Comparison of ENCODE assay signal across 22 mouse cellular contexts in the genomic region with DNA sequence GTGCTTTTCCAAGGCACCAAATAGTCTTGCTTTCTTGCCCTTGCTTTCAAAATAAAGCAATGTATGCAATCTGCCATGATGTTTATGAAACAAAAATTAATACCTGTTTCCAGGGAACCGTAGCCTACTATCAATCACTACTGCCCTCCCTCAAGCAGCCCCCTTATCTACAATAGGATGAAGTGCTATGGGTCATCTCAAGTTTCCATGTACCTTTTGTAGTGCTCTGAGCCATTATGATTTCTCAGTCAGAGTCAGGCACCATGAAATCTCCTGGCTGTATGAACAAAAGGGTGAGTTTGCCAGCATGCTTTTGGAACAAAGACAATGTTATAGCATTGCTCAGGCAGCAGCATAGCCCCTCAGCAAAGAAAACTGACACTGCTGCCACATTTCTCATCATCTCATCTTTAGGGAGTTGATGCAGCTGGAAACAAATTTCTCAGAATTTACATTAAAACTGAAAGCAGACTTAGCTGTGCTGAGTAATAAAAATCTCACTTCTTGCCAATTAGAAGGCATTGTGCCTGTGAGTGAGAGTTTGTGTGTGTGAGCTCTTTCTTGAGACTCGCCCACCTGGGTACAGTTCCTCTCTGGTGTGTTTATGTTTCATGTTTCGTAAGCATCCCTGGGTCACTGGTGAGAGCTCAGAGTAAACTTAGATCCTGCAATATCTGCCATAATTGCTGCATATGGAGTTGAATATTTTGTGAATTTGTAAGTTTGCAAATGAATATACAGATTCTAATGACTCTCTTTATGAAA. TPM values are rescaled to one million over a fixed set of nuclear protein-coding genes. Genes with fewer than 3 reads are reported as not detected.
DNase-seq lines count a peak whose midpoint lies in the region; ATAC-seq and TF ChIP-seq lines count a peak whose summit lies in the region.
"Had no signal": no experiment of that assay in that cellular context is flagged by ENCODE, and none has a peak within 500 bp of the region (broad histone marks: within the 10 kb centered on the region; RNA-seq: fewer than 3 reads in every experiment).

No protein-coding gene starts in this region.

- 41% methylated on average over 3 of the region's 3 CpGs for WGBS in forebrain, postnatal 0 days
- 64% methylated on average over 3 of the region's 3 CpGs for WGBS in forebrain, embryonic 10.5 days
- 38% methylated on average over 3 of the region's 3 CpGs for WGBS in midbrain, embryonic 14.5 days

- peak; percentile 34 for DNase-seq in forebrain, postnatal 0 days
- DNase-seq in forebrain, embryonic 10.5 days (ENCODE audit: extremely low spot score, low spot score): no peak
- DNase-seq in 3T3-L1 (ENCODE audit: low read depth, low spot score): peak; percentile 47
- DNase-seq in brain, embryonic 14.5 days (ENCODE audit: low read depth): peak; percentile 40
- peak; percentile 17 for DNase-seq in midbrain, embryonic 14.5 days
- no peak for DNase-seq in heart, postnatal 25 days (ENCODE audit: low spot score)
- no peak for DNase-seq in cerebellum, adult 18-20 months
- DNase-seq: adrenal gland, adult 8-10 months; cerebellum, adult 9-11 months; gastrocnemius, postnatal 14 days; heart, postnatal 10 days; kidney, postnatal 10 days; lung, postnatal 14 days; thymus, postnatal 4 days had no signal

- H3K9me3 ChIP-seq in forebrain, postnatal 0 days (ENCODE audit: low read length): no peaks in the 10 kb centered on the region
- no peaks in the 10 kb centered on the region for H3K9me3 ChIP-seq in forebrain, embryonic 10.5 days
- H3K9me3 ChIP-seq in midbrain, embryonic 14.5 days (ENCODE audit: control insufficient read depth, low read length): no peaks in the 10 kb centered on the region
- H3K9me3 ChIP-seq: embryonic facial prominence, embryonic 13.5 days; forebrain, embryonic 12.5 days; limb, embryonic 13.5 days; liver, embryonic 15.5 days had no signal

- no peak for TF ChIP-seq POLR2A in brain, embryonic 14.5 days (IDR thresholded peaks at IDR 0.05; ENCODE audit: borderline replicate concordance, extremely low read depth, insufficient read depth, insufficient read length, poor library complexity, severe bottlenecking)

- TF ChIP-seq CTCF in forebrain, postnatal 0 days (IDR thresholded peaks at IDR 0.05; ENCODE audit: low read depth): no peak
- TF ChIP-seq CTCF in brain, embryonic 14.5 days (IDR thresholded peaks at IDR 0.05; ENCODE audit: borderline replicate concordance, extremely low read depth, insufficient read depth, insufficient read length): no peak

- no peaks in the 10 kb centered on the region for H3K27me3 ChIP-seq in forebrain, postnatal 0 days (ENCODE audit: insufficient read depth, low read length)
- H3K27me3 ChIP-seq in forebrain, embryonic 10.5 days (ENCODE audit: poor library complexity, severe bottlenecking): no peaks in the 10 kb centered on the region
- no peaks in the 10 kb centered on the region for H3K27me3 ChIP-seq in midbrain, embryonic 14.5 days (ENCODE audit: control insufficient read depth, insufficient read depth, low read length)
- H3K27me3 ChIP-seq: embryonic facial prominence, embryonic 13.5 days; forebrain, embryonic 12.5 days; limb, embryonic 13.5 days; liver, embryonic 15.5 days had no signal

- no peak overlapping the region for H3K9ac ChIP-seq in forebrain, postnatal 0 days
- no peak overlapping the region for H3K9ac ChIP-seq in midbrain, embryonic 14.5 days (replicated peaks; ENCODE audit: low read length)
- H3K9ac ChIP-seq: embryonic facial prominence, embryonic 13.5 days; forebrain, embryonic 12.5 days; limb, embryonic 13.5 days; liver, embryonic 15.5 days had no signal

- intact Hi-C loops in heart, postnatal 25 days (cut with DNase I): no loop called here

- no peak overlapping the region for H3K4me3 ChIP-seq in forebrain, postnatal 0 days (ENCODE audit: low read depth, low read length)
- H3K4me3 ChIP-seq in forebrain, embryonic 10.5 days: no peak overlapping the region
- no peak overlapping the region for H3K4me3 ChIP-seq in midbrain, embryonic 14.5 days (replicated peaks; ENCODE audit: low read depth, low read length)
- H3K4me3 ChIP-seq: embryonic facial prominence, embryonic 13.5 days; forebrain, embryonic 12.5 days; limb, embryonic 13.5 days; liver, embryonic 15.5 days had no signal

- H3K36me3 ChIP-seq in forebrain, postnatal 0 days (ENCODE audit: insufficient read depth): no peaks in the 10 kb centered on the region
- H3K36me3 ChIP-seq in forebrain, embryonic 10.5 days (replicated peaks): no peaks in the 10 kb centered on the region
- no peaks in the 10 kb centered on the region for H3K36me3 ChIP-seq in midbrain, embryonic 14.5 days (ENCODE audit: control insufficient read depth, insufficient read depth, low read length)
- H3K36me3 ChIP-seq: embryonic facial prominence, embryonic 13.5 days; forebrain, embryonic 12.5 days; limb, embryonic 13.5 days; liver, embryonic 15.5 days had no signal

- no peak overlapping the region for H3K4me2 ChIP-seq in forebrain, postnatal 0 days (ENCODE audit: low read depth)
- H3K4me2 ChIP-seq in midbrain, embryonic 14.5 days (ENCODE audit: low read length): no peak overlapping the region
- H3K4me2 ChIP-seq: embryonic facial prominence, embryonic 13.5 days; forebrain, embryonic 12.5 days; limb, embryonic 13.5 days; liver, embryonic 15.5 days had no signal

- H3K4me1 ChIP-seq in forebrain, postnatal 0 days (ENCODE audit: insufficient read depth): 0 out of 2 replicates have a peak, but pooled peaks cover 3% of the 10 kb centered on the region
- peaks cover 7% of the 10 kb centered on the region; the same call in 1 of the 2 replicates for H3K4me1 ChIP-seq in forebrain, embryonic 10.5 days
- H3K4me1 ChIP-seq in midbrain, embryonic 14.5 days (ENCODE audit: control insufficient read depth, insufficient read depth, low read length): no peaks in the 10 kb centered on the region
- H3K4me1 ChIP-seq: embryonic facial prominence, embryonic 13.5 days; liver, embryonic 15.5 days had no signal

- H3K27ac ChIP-seq in forebrain, postnatal 0 days (ENCODE audit: low read depth, low read length): no peak overlapping the region
- H3K27ac ChIP-seq in forebrain, embryonic 10.5 days: no peak overlapping the region
- no peak overlapping the region for H3K27ac ChIP-seq in midbrain, embryonic 14.5 days (replicated peaks; ENCODE audit: low read depth, low read length)
- H3K27ac ChIP-seq: embryonic facial prominence, embryonic 13.5 days; forebrain, embryonic 12.5 days; limb, embryonic 13.5 days; liver, embryonic 15.5 days had no signal

- ATAC-seq in forebrain, postnatal 0 days: peak; percentile 56
- no peak for ATAC-seq in midbrain, embryonic 14.5 days (ENCODE audit: low FRiP score, low TSS enrichment)
- ATAC-seq: intestine, embryonic 16.5 days had no signal

RNA-seq across cellular contexts. Expression of gene 2210010C04Rik, which starts 43.4 kb away (rescaled TPM):
- not detected in 2 replicates for total RNA-seq in forebrain, postnatal 0 days (2014; rRNA removed)
- polyA plus RNA-seq in forebrain, postnatal 0 days (2015; fragmentation: Nextera tagmentation; extraction: Ambion mirVana): not detected in 2 replicates
- not detected in 2 replicates for polyA plus RNA-seq in forebrain, embryonic 10.5 days (2016; fragmentation: Nextera tagmentation; extraction: Ambion mirVana)
- 0.03 TPM in 1 of 2 replicates, not detected in the other for polyA plus RNA-seq in brain, embryonic 14.5 days (2012; rRNA removed)
- polyA plus RNA-seq in midbrain, embryonic 14.5 days (2014; fragmentation: Nextera tagmentation; extraction: Ambion mirVana): not detected in 2 replicates
- not detected for total RNA-seq in heart, postnatal 25 days (2021)
- total RNA-seq: adrenal gland, adult 8-10 months; ES-E14; gastrocnemius, postnatal 14 days; heart, postnatal 10 days; neutrophil, adult 5-6 weeks had no signal
- polyA plus RNA-seq: C2C12; embryonic facial prominence, embryonic 13.5 days; forebrain, embryonic 12.5 days; limb, embryonic 13.5 days; liver, embryonic 15.5 days had no signal

Comparison
In these comparisons a context has a peak if more than half of its experiments do, and no peak if none do; other contexts are left out.
1. DNase-seq: peak in forebrain, postnatal 0 days (single experiment), 3T3-L1 (single experiment), brain, embryonic 14.5 days (single experiment) and midbrain, embryonic 14.5 days (single experiment); none in forebrain, embryonic 10.5 days (single experiment), heart, postnatal 25 days (single experiment) and cerebellum, adult 18-20 months (0 of 2).